ENCODE assay signal across 8 mouse cellular contexts in the genomic region with DNA sequence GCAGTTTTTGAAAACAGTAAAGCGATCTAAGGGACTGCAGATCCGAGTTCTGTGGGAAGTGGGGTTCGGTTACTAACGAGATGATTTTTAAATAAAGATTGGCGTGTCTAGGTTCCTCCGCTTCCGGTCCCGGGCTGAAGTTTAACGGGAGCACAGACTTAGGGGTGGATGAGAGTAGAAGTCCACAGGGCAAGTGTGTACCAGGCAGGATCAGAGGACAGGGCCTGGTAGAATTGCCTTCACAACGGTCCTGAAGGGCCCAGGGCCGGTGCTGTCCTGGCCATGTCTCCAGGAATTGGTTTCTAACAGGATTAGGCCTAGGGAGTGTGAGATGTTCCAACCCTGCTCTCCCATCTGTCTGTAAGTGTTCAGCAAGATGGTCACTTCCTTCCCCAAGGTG. TPM values are rescaled to one million over a fixed set of nuclear protein-coding genes. Genes with fewer than 3 reads are reported as not detected.
DNase-seq lines count a peak whose midpoint lies in the region; ATAC-seq and TF ChIP-seq lines count a peak whose summit lies in the region.

No protein-coding gene starts in this region.

- H3K9me3 ChIP-seq in heart, embryonic 15.5 days (replicated peaks) = no peaks in the 10 kb centered on the region
- no peaks in the 10 kb centered on the region for H3K9me3 ChIP-seq in neural tube, embryonic 13.5 days

- H3K4me1 ChIP-seq in lung, adult 2 months (ENCODE audit: control insufficient read depth, insufficient read depth, low read length) = no peaks in the 10 kb centered on the region; the same call in 1 of the 2 replicates
- H3K4me1 ChIP-seq in heart, embryonic 15.5 days (replicated peaks) = peaks cover 25% of the 10 kb centered on the region
- peaks cover 43% of the 10 kb centered on the region for H3K4me1 ChIP-seq in neural tube, embryonic 13.5 days (replicated peaks)

- H3K27me3 ChIP-seq in heart, embryonic 15.5 days = no peaks in the 10 kb centered on the region
- no peaks in the 10 kb centered on the region for H3K27me3 ChIP-seq in neural tube, embryonic 13.5 days

- H3K9ac ChIP-seq in heart, embryonic 15.5 days = peak overlapping the region; percentile 62
- H3K9ac ChIP-seq in neural tube, embryonic 13.5 days = peak overlapping the region; percentile 79

- no peak for ATAC-seq in heart, embryonic 15.5 days (replicated peaks; ENCODE audit: insufficient number of reproducible peaks, insufficient read depth, low FRiP score, low read depth)
- ATAC-seq in neural tube, embryonic 13.5 days (ENCODE audit: low read depth) = no peak

- H3K36me3 ChIP-seq in heart, embryonic 15.5 days = peaks cover 9% of the 10 kb centered on the region
- no peaks in the 10 kb centered on the region for H3K36me3 ChIP-seq in neural tube, embryonic 13.5 days

- 5% methylated on average over 11 of the region's 11 CpGs for WGBS in lung, adult 2 months
- WGBS in heart, embryonic 15.5 days = 3% methylated on average over 11 of the region's 11 CpGs
- WGBS in neural tube, embryonic 13.5 days = under 1% methylated on average over 11 of the region's 11 CpGs

- no peak for TF ChIP-seq POLR2A in lung, adult 2 months (IDR thresholded peaks at IDR 0.05; ENCODE audit: borderline replicate concordance, extremely low read depth, low read depth, low read length)

- peak overlapping the region; percentile 75 for H3K4me2 ChIP-seq in heart, embryonic 15.5 days
- peak overlapping the region; percentile 82 for H3K4me2 ChIP-seq in neural tube, embryonic 13.5 days

- peak overlapping the region; percentile 94 for H3K27ac ChIP-seq in heart, embryonic 15.5 days
- peak overlapping the region; percentile 82 for H3K27ac ChIP-seq in neural tube, embryonic 13.5 days (replicated peaks)

- DNase-seq in lung, adult 2 months = peak; percentile 28
- DNase-seq in lung, adult 18-20 months = no peak
- peak; percentile 32 for DNase-seq in cerebellum, adult 9-11 months
- DNase-seq in kidney, postnatal 36 days = peak; percentile 69 to 73
- DNase-seq in right cerebral cortex, postnatal 4 days = no peak
- no peak for DNase-seq in right cerebral cortex, postnatal 36 days (ENCODE audit: low spot score in 2 of 2)

- no peak for TF ChIP-seq CTCF in lung, adult 2 months (IDR thresholded peaks at IDR 0.05; ENCODE audit: insufficient read depth, low read length)

- H3K4me3 ChIP-seq in lung, adult 2 months (replicated peaks; ENCODE audit: extremely low read depth, low read depth, low read length) = peak overlapping the region; percentile 66
- H3K4me3 ChIP-seq in heart, embryonic 15.5 days = peak overlapping the region; percentile 76
- peak overlapping the region; percentile 63 for H3K4me3 ChIP-seq in neural tube, embryonic 13.5 days

RNA-seq across cellular contexts. Expression of a gene that starts 0.8 kb away (rescaled TPM):
- polyA plus RNA-seq in lung, adult 2 months (2012; rRNA removed) = 6.7 and 8.3 TPM in 2 replicates
- 14.1 and 18.0 TPM in 2 replicates for polyA plus RNA-seq in heart, embryonic 15.5 days (2015; fragmentation: Nextera tagmentation; extraction: Ambion mirVana)
- polyA plus RNA-seq in neural tube, embryonic 13.5 days (2015; fragmentation: Nextera tagmentation; extraction: Ambion mirVana) = 5.6 and 7.8 TPM in 2 replicates

RNA-seq across cellular contexts. Expression of a gene that starts 17.8 kb away (rescaled TPM):
- polyA plus RNA-seq in lung, adult 2 months (2012; rRNA removed) = 0.05 TPM in 1 of 2 replicates, not detected in the other
- not detected in 2 replicates for polyA plus RNA-seq in heart, embryonic 15.5 days (2015; fragmentation: Nextera tagmentation; extraction: Ambion mirVana)
- polyA plus RNA-seq in neural tube, embryonic 13.5 days (2015; fragmentation: Nextera tagmentation; extraction: Ambion mirVana) = not detected in 2 replicates

RNA-seq across cellular contexts. Expression of a gene that starts 54.5 kb away (rescaled TPM):
- polyA plus RNA-seq in lung, adult 2 months (2012; rRNA removed) = 5.5 and 6.8 TPM in 2 replicates
- polyA plus RNA-seq in heart, embryonic 15.5 days (2015; fragmentation: Nextera tagmentation; extraction: Ambion mirVana) = 14.0 and 19.5 TPM in 2 replicates
- polyA plus RNA-seq in neural tube, embryonic 13.5 days (2015; fragmentation: Nextera tagmentation; extraction: Ambion mirVana) = 23.0 and 25.0 TPM in 2 replicates

Comparison
In these comparisons a context has a peak if more than half of its experiments do, and no peak if none do; other contexts are left out.
1. DNase-seq: peak in lung, adult 2 months (single experiment), cerebellum, adult 9-11 months (single experiment) and kidney, postnatal 36 days (2 of 2); none in lung, adult 18-20 months (0 of 2), right cerebral cortex, postnatal 4 days (single experiment) and right cerebral cortex, postnatal 36 days (0 of 2).
2. Peak in every context shown above with its lines, with median percentiles within 50 percentile points of each other: H3K4me3 ChIP-seq.